ENCODE assay signal across 9 mouse cellular contexts in genomic region chr17:49083594-49084380, GRCm38 (mm10).
DNase-seq lines count a peak whose midpoint lies in the region; ATAC-seq lines count a peak whose summit lies in the region.
"Had no signal": no experiment of that assay in that cellular context is flagged by ENCODE, and none has a peak within 500 bp of the region (broad histone marks: within the 10 kb centered on the region; RNA-seq: fewer than 3 reads in every experiment).

No protein-coding gene starts in this region.

- H3K9me3 ChIP-seq in heart, embryonic 12.5 days (replicated peaks) = no peaks in the 10 kb centered on the region; the same call in 1 of the 2 replicates
- H3K9me3 ChIP-seq in hindbrain, embryonic 16.5 days (ENCODE audit: control insufficient read depth, low read length) = no peaks in the 10 kb centered on the region
- H3K9me3 ChIP-seq: embryonic facial prominence, embryonic 13.5 days had no signal

- no peak for ATAC-seq in heart, embryonic 12.5 days (ENCODE audit: insufficient number of reproducible peaks, low FRiP score)
- no peak; the same call in 1 of the 2 replicates for ATAC-seq in hindbrain, embryonic 16.5 days

- no peak overlapping the region for H3K27ac ChIP-seq in heart, embryonic 12.5 days (ENCODE audit: poor library complexity, severe bottlenecking)
- H3K27ac ChIP-seq in hindbrain, embryonic 16.5 days (ENCODE audit: low read depth, low read length) = no peak overlapping the region
- H3K27ac ChIP-seq: embryonic facial prominence, embryonic 13.5 days had no signal

- peaks cover 92% of the 10 kb centered on the region for H3K27me3 ChIP-seq in heart, embryonic 12.5 days (replicated peaks)
- no peaks in the 10 kb centered on the region for H3K27me3 ChIP-seq in hindbrain, embryonic 16.5 days (replicated peaks; ENCODE audit: control insufficient read depth, insufficient read depth, low read length)
- H3K27me3 ChIP-seq: embryonic facial prominence, embryonic 13.5 days had no signal

- 74% methylated on average over 9 of the region's 9 CpGs for WGBS in heart, embryonic 12.5 days
- WGBS in hindbrain, embryonic 16.5 days = 76% methylated on average over 9 of the region's 9 CpGs

- H3K9ac ChIP-seq in heart, embryonic 12.5 days = no peak overlapping the region
- no peak overlapping the region for H3K9ac ChIP-seq in hindbrain, embryonic 16.5 days (ENCODE audit: low read depth, low read length)
- H3K9ac ChIP-seq: embryonic facial prominence, embryonic 13.5 days had no signal

- H3K4me1 ChIP-seq in heart, embryonic 12.5 days (replicated peaks) = no peaks in the 10 kb centered on the region
- peaks cover 3% of the 10 kb centered on the region; the same call in 1 of the 2 replicates for H3K4me1 ChIP-seq in hindbrain, embryonic 16.5 days (ENCODE audit: control insufficient read depth, insufficient read depth, low read depth, low read length)
- H3K4me1 ChIP-seq: embryonic facial prominence, embryonic 13.5 days had no signal

- H3K36me3 ChIP-seq in heart, embryonic 12.5 days = no peaks in the 10 kb centered on the region
- no peaks in the 10 kb centered on the region for H3K36me3 ChIP-seq in hindbrain, embryonic 16.5 days (ENCODE audit: control insufficient read depth, insufficient read depth, low read length)
- H3K36me3 ChIP-seq: embryonic facial prominence, embryonic 13.5 days had no signal

- DNase-seq in heart, adult 18-20 months = peak; percentile 45 to 51
- DNase-seq in gastrocnemius, postnatal 10 days = peak; percentile 26
- DNase-seq in left cerebral cortex, adult 11 months (ENCODE audit: low spot score) = peak; percentile 75
- peak; percentile 69 for DNase-seq in right cerebral cortex, postnatal 14 days
- DNase-seq in spleen, postnatal 14 days (ENCODE audit: low spot score in 2 of 2) = no peak
- no peak for DNase-seq in MN1 (ENCODE audit: low spot score)

- no peak overlapping the region for H3K4me2 ChIP-seq in heart, embryonic 12.5 days
- H3K4me2 ChIP-seq in hindbrain, embryonic 16.5 days (ENCODE audit: low read length) = no peak overlapping the region
- H3K4me2 ChIP-seq: embryonic facial prominence, embryonic 13.5 days had no signal

- H3K4me3 ChIP-seq in heart, embryonic 12.5 days = no peak overlapping the region
- H3K4me3 ChIP-seq in hindbrain, embryonic 16.5 days (ENCODE audit: low read length) = no peak overlapping the region
- H3K4me3 ChIP-seq: embryonic facial prominence, embryonic 13.5 days had no signal

Comparison
In these comparisons a context has a peak if more than half of its experiments do, and no peak if none do; other contexts are left out.
1. DNase-seq: peak in heart, adult 18-20 months (2 of 2), gastrocnemius, postnatal 10 days (single experiment), left cerebral cortex, adult 11 months (single experiment) and right cerebral cortex, postnatal 14 days (single experiment); none in spleen, postnatal 14 days (0 of 2) and MN1 (single experiment).